Mouse (Mus musculus): ENCODE data around the gene Hkdc1. TPM values are rescaled to one million over a fixed set of nuclear protein-coding genes. Genes with fewer than 3 reads are reported as not detected.

The Hkdc1 gene
- total RNA-seq, 1 experiment from 2014 or later: not detected

Other genes starting within 250 kb of the Hkdc1 start
- gene Tspan15, start 191.2 kb downstream of the Hkdc1 start, total RNA-seq (2017): 0.32 and 3.6 TPM in 2 replicates
- gene Tacr2, start 170.1 kb downstream of the Hkdc1 start, total RNA-seq (2017): not detected in 2 replicates
- 156 and 195 TPM in 2 replicates for gene Hk1, start 42.6 kb downstream of the Hkdc1 start, total RNA-seq (2017)
- gene 4930507D05Rik, start 27.0 kb upstream of the Hkdc1 start, total RNA-seq (2017): 0.19 and 1.0 TPM in 2 replicates
- 44.9 and 61.6 TPM in 2 replicates for gene Supv3l1, start 27.2 kb upstream of the Hkdc1 start, total RNA-seq (2017)
- gene Vps26a, start 64.3 kb upstream of the Hkdc1 start, total RNA-seq (2017): 76.1 and 81.7 TPM in 2 replicates
- gene Srgn, start 105.0 kb upstream of the Hkdc1 start, total RNA-seq (2017): 1,072 and 1,492 TPM in 2 replicates
- gene Kif1bp, start 156.0 kb upstream of the Hkdc1 start, total RNA-seq (2017): 13.7 and 19.9 TPM in 2 replicates
- gene Ddx21, start 179.8 kb upstream of the Hkdc1 start, total RNA-seq (2017): 280 and 283 TPM in 2 replicates
- gene Ddx50, start 228.7 kb upstream of the Hkdc1 start, total RNA-seq (2017): 109 and 111 TPM in 2 replicates